Mouse (Mus musculus) left cerebral cortex, postnatal 36 days (tissue): ENCODE measurements at regions not wholly inside any gene's neighbourhood (a gene's known extent, or its start where the extent isn't known, plus 50 kb on each side); places are given as distances from the start of the nearest gene placed in this dataset.
A peak's percentile ranks its signal among the peaks of the same experiment; 100 is the strongest.
"Not testable (repeated sequence)": the region's sequence is repeated elsewhere in the genome, so short reads cannot be mapped to it uniquely, and the experiment has no call there.

Source experiments
- DNase-seq, 2 experiments: peaks; one replicate each; pipeline ENCODE4 v3.0.0; 2021 to 2022; ENCODE audit warnings: low spot score in 2 of 2, mixed read lengths in 1 of 2
- intact Hi-C: fragments of 180-260 bp; cut with DNase I; formaldehyde crosslinking; loops from one replicate; pipeline ENCODE4 v1.15.1; 2025

DNA sequence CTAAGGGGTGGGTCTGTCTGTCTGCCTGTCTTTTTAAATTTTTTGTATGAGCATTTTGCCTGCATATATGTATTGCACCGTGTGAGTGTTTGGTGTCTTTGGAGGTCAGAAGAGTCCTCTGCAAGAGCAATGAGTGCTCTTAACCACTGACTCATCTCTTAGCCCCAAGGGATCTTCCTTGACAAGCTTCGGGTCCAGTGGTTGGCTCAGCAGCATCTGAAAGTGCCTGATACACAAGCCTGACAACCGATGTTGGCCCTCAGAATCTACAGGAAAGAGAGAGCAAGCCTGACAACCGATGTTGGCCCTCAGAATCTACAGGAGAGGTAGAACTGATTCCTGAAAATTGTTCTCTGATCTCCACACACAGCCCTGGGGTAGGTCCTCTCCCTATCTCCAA lies 110.7 kb upstream of the Teddm2 start:
- intact Hi-C loops: no loop called here
- no peak for DNase-seq

DNA sequence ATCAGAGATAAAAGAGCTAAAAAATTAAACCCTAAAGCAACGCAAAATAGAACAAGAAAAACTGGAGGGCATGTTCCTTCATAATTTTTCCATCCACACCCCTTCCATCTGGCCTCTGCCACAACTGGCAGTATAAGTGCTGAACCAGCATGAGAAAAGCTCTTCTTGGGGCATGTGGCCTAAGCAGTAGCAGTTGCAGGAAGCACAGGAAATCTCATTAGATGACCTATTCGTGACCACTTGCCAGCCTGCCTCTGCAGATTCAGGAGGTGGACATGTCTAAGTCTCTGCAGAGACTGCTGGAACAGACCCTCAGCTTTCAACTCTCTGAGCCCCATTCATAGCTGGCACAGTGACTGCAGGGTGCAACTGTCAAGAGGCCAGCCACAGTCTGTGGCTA lies 116.5 kb upstream of the Teddm2 start:
- intact Hi-C loops: no loop called here
- no peak for DNase-seq

DNA sequence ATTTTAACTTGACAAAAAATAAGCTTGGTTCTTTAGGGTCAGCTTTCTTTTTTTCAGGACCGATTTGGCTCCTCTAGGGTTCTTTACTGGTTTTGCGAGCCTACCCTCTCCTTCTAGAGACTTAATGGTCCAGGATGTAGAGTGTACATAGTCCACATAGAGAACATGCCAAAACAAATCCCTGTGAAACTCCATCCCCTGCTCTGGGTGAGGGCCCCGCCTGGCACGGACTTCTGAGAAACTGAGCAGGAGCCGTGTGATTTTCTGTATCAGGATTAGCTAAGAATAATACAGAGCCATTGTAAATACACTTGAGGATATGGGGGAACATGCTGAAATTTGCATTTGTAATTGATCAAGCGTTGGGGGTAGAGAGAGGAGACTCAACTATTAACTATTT lies 118.2 kb upstream of the Teddm2 start:
- intact Hi-C loops: no loop called here
- DNase-seq: no peak

DNA sequence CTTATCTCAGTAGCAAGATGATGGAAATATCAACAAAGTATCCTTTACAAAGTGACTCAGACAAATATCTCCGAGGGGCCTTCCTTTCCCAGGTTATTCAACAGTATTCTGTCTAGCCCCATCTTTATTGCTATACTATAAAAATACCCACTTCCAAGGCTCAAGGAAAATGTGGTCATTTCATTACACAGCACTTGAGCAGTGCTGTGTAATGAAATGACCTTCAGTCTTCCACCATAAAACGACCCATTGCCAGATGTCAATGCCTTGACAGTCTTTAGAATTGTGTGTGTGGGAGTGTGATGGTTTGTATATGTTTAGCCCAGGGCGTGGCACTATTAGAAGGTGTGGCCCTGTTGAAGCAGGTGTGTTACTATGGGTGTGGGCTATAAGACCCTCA lies 124.3 kb upstream of the Teddm2 start:
- no peak for DNase-seq
- intact Hi-C loops: no loop called here

DNA sequence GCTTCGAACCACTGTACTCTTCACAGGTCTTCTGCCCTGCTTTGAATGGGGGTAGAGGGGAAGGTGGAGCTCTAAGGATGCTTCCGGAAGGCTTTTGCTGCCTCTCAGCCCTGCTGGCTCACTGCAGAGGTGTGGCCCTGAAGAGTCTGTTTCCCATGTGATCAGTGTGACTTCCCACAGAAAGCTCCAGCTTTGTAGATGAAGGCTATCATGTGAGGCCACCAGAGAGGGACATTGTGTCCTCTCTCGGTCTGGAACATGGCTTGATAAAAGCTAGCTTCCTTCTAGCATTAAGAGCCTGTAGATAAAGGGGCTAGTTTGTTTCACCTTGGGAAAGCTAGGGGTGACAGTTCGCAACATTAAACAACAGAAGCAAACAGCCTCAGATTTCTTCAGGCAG lies 127.3 kb upstream of the Teddm2 start:
- no peak for DNase-seq

DNA sequence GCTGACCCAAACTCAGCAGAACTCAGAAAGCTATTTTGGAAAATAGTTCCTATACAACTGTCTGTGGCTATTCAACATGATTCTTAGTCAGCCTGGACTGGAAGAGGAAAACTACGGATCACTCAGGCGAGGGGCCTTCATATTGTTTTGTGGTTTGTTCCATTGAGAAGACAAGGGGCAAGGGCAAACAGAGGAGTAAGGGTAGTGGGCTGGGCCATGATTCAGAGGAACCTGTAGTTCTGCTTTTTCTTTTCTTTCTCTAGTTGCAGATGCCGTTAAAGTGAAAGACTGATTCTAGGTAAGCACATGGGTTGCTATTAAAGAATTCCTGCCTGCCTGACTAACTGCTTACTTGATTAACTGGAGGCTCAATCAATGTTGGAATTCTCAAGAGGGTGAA lies 129.8 kb upstream of the Teddm2 start:
- no peak for DNase-seq
- intact Hi-C loops: loop anchor here (10.0 kb wide), 1 partner anchor 145 kb away; no protein-coding TSS in a partner anchor

More for the DNA sequence above, 127.3 kb upstream of the Teddm2 start:
- intact Hi-C loops: no loop called here

DNA sequence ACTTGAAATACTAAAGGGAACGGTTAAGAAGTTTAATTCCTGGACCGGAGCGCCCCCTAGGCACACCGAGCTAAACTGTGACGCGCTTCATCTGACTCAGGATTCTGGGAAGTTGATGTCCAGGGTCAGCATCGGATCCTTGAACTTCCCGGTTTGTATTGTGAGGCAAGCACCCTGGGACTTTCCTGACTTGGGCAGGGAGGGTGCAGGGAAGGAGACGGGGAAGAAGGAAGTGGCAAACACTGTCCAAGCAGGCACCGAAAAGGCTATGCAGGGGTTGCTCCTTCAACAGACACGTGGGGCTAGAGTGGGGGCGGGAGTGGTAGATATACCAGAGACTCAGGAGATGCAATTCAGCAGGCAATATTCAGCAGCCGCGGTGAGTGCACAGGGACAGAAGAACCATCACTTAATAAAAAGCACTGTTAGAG lies 132.7 kb upstream of the Teddm2 start:
- intact Hi-C loops: loop anchor here (1.0 to 10.0 kb wide), 3 partner anchors 86 to 142 kb away; partner anchors contain the start of gene Glul
- peak; percentile 68 to 73 for DNase-seq

DNA sequence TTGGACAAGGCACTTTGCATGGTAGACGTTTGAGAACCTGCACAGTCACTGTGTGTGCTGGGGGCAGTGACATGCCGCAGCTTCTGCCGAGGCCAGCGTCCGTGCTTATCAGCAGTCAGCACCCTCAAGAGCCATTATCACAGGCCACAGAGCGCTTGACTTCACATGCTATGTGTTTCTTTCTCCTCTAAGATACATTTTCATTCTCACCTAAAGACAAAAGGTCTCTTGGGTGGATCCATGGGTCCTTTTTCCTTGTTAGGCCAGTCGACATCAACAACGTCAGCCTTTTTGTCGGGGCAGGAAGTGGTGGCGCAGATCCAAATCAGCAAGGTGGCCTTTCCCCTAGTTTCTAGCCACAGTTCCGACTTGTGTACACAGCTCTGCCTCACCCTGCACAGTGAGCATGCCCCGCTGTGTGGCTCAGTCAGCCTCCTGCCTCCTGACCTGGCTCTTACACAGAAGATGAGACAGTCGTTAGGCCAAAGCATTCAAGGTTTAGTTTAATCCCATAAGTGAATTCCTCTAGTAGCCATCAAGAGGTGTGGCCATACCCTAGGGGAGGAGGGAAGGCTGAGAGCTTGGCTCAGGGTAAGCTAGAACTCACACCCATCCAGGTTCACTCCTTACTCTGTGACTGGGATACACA lies 134.1 kb upstream of the Teddm2 start:
- peak in 1 of 2 experiments; percentile 19 for DNase-seq
- intact Hi-C loops: loop anchor here (2.0 to 10.0 kb wide), 2 partner anchors 85 to 141 kb away; no protein-coding TSS in a partner anchor

DNA sequence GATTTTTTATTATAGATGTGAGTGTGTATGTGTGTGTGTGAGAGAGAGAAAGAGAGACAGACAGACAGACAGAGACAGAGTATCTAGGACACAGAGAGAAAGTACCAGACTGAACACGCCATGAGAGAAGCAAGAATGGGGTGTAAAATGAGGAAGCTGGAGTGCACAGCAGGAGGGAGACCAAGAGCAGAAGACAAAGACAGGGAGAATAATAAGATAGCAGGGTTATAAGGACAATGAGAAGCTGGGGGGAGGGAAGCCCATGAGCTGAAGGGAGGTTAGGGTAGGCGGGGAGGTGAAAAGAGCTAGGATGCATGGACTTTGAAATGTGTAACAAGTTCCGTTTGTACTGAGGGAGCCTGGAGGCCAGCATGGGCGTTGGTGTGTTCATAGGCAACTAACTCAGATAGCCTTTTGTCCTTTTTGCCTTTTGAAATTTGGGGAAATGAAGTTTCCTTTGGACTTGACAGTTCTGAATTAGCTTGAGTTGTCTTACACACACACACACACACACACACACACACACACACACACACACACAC lies 136.8 kb upstream of the Teddm2 start:
- no peak for DNase-seq
- intact Hi-C loops: loop anchor here (10.0 kb wide), 1 partner anchor 138 kb away; no protein-coding TSS in a partner anchor

DNA sequence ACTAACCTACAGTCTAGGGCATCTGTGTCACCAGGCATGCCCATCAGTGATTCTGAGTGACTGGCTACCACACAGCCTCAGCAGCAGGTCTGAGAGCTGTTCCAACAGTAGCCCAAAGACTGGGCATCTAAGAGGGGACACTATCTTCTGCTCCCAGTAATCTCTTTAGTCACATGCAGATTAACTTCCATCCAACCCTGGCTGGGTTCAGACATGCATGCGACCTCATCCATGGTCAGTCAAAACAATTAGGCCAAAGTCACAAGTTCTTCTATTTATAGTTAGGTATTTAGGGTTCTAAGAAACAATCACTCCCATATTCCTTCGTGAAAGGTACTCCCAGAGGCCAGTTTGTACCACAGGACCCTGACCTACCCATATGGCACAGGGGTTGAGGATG lies 138.2 kb upstream of the Teddm2 start:
- DNase-seq: no peak
- intact Hi-C loops: loop anchor here (10.0 kb wide), 1 partner anchor 137 kb away; no protein-coding TSS in a partner anchor

DNA sequence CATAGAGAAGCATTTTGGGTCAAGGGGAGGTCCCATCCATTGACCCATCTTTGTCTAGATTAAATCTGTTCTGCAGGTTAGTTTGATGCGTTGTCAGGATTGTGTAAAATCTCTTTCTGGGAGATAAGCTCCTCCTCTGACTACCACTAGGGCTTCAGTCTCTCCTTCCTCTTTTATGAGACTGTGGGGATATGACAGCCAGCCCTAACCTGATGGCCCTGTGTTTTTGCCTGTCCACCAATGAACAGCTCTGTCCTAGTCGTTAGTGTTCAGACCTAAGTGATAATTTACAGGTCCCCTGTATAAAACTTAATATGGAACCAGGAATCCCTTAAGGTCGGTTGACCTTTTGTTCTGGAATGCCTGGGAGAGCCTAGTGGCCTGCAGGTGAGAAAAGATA lies 140.9 kb upstream of the Teddm2 start:
- no peak for DNase-seq
- intact Hi-C loops: no loop called here

DNA sequence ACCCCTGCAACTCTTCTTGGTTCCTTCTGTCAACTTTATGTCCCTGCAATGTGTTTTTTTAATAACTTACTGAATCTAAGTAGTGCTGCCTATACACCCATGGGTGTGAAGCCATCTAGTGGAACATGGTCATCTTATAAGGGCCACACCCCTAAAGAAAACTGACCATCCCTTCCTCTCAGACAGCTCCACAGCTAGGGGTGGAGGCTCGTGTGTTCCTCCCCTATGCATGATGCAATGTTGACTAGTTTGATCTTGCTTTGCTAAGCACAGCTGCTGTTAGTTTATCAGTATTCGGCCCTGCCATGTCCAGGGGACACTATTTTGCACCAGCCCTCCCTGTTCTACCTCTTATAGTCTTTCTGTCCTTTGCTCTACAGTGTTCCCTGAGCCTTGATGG lies 142.9 kb upstream of the Teddm2 start:
- no peak for DNase-seq
- intact Hi-C loops: no loop called here

DNA sequence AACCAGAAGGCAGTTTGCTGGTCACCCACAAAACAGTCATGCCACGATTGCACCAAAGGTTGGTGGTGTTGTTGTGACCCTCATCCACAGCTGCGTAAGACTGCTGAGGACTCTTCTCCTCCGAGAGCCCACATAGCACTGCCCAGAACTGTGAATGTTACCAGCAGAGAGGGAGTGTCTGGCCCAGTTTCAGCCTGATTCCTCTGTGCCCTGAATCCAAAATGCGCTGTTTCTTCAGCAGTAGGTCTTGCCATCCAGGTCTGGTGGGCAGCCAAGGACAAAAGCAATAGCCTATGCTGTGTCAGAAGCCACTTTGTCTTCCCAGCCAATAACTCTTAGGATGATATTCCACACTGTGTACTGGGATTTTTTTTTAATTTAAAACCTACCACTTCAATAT lies 144.7 kb upstream of the Teddm2 start:
- DNase-seq: no peak
- intact Hi-C loops: no loop called here

DNA sequence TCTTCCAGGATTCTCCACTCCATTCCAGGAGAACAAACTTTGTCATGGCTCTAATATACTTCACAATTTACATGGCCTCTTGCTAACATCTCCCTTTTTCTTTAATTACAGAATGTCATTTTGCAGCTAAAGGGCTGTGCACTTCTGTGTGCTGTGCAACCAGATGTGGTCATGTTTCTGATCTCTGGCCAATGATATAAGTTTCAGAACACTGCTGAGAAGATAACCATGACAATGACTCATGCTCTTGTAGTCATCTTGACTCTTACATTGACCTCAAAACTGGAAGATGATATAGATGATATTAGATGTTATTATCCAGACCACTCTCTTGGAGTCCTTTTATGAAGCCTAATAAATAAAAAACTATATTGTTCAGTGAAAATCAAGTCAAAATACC lies 145.9 kb upstream of the Teddm2 start:
- intact Hi-C loops: no loop called here
- DNase-seq: no peak

DNA sequence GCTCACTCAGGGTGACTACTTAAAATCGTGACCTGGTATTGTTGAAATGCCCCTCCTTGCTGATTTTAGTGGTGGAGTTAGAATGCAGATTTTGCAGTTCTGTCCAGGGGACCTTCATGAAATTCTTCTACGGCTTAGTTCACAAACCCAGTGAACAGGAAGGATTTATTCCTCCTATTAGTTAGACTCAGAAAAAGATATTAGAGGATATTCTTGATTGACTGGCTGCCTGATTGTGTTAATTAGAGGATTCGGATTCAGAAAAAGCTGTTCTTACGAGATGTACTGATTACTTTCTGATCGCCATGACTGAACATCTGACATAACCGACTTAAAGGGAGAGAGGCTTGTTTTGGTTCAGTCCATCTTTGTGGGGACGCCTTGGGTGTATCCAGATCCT lies 147.3 kb upstream of the Zfp648 start:
- DNase-seq: no peak
- intact Hi-C loops: no loop called here

DNA sequence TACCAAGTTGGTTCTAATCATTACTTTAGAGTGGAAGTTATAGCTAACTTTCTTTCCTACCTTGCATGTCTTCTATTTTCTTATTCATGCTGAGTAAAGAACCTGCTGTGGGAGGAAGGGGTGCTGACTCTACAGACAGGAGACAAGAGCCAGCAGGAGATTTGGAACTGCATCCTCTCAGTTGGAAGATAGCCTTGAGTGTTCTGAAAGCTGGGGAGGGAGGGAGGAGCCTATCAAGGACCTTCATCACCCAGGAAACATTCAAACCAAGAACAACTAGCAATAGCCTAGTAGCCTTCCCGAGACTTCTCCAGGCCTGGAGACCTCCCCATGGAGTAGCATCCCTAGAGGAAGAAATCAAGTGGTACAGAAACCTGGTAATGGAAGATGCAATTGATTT lies 146.1 kb upstream of the Zfp648 start:
- intact Hi-C loops: no loop called here
- no peak for DNase-seq

DNA sequence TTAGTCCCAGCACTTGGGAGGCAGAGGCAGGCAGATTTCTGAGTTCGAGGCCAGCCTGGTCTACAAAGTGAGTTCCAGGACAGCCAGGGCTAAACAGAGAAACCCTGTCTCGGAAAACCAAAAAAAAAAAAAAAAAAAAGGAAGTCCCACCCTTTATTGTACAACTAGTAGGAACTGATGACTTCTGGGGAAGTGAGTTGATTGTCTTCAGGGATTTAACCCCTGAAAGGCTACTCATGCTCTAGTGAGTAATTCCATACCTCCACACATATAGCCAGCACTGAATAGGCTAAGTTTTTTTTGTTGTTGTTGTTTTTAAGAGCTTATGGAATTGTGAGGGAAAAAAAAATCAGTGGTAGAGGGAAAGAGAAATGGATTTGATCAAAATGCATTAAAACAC lies 139.6 kb upstream of the Zfp648 start:
- DNase-seq, intact Hi-C loops: not testable (repeated sequence)

DNA sequence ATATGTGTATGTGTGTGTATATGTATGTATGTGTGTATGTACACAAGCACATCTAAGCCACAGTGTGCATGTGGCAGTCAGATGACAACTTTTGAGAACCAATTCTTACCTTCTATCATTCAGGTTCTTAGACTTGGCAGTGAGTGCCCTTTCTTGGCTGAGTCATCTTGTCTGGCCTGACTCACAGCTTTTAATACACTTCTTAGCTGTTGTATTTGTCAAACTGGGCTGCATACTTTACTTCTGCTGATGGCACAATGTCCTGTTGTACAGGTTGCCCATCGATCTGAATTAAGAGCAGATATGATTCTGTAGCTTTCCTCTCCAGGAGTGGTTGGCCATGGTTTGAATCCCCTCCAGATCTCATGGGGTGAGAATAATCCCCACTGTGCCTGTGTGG lies 139.1 kb upstream of the Zfp648 start:
- no peak for DNase-seq
- intact Hi-C loops: no loop called here

DNA sequence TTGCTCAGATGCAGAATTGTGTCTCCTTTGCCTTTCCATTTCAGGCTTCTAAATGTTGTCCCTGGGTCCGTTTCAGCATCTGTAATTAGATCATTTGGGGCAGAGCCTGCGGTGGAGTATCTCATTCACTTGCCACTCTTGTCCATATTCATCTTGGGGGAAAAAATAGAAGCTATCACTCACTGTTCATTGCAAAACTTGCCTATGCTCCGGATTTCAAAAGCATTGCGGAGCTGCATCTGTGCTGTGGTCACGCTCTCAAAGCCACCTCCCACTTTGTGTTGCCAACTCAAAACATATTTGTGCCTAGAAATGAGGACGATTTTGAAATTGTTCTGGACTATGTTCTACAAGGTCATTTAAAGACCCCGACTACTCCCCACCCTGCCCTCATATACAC lies 138.3 kb upstream of the Zfp648 start:
- intact Hi-C loops: no loop called here
- DNase-seq: no peak

DNA sequence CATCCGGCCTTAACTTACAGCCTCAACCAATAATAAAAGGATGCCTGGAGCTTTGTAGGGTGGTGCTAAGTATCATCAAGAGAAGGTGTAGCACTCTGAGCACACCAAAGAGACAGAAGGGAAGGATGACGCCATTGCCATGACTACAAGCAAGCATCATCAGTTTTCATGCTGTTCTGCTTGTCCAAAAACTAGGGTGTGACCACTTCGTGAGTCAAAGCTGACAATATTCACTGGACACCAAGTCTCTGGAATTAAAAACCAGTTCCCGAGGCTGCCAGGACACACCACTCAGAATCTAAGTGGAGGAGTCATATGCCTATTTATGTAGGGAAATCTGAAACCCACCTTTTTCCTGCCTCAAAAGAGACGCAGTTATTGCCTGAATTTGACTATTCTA lies 136.4 kb upstream of the Zfp648 start:
- no peak for DNase-seq
- intact Hi-C loops: no loop called here
